Mouse (Mus musculus): ENCODE results near the gene Tmem121.
A peak's percentile ranks its signal among the peaks of the same experiment; 100 is the strongest.

The Tmem121 gene

DNA sequence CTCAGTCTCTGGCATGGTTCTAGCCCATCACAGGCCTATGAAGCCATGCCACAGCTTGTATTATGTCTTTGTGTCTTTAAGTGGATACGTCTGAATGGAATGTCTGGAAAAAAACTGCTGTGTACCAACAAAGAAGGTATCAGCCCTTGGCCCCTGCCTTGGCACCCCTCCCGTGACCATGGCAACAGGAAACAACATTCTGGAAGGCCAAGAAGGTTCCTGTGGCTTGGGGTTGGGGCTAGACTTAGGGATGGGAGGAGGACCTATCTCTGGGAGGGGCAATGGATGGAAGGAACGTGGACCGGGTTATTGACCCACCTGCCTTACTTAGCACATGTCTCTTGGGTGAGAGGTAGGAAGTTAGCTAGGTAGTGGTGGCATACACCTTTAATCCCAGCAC lies 36.4 kb upstream of the Tmem121 start:
- DNase-seq (ENCODE audit: low read depth) = peak; percentile 56

DNA sequence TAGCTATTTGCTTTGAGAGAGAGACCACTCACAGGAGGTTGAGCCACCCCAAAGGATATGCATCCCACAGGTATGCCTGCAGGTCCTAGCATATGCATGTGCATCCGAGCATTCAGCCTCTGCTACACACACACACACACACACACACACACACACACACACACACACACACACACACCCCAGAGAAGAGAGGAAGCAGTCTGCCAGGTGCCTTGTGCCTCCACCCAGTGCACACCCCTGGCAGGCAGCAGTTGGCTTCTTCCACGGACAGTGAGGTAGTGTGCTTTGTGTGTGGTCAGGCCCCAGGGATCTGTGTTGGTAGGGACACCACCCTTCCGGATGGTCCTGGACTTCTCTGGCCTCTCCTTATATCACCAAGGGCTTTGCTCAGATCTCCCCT lies 35.8 kb upstream of the Tmem121 start:
- DNase-seq (ENCODE audit: low read depth) = no peak

GRCm38 (mm10) chr12:113150591-113150990 lies 35.1 kb upstream of the Tmem121 start:
- DNase-seq (ENCODE audit: low read depth) = no peak

DNA sequence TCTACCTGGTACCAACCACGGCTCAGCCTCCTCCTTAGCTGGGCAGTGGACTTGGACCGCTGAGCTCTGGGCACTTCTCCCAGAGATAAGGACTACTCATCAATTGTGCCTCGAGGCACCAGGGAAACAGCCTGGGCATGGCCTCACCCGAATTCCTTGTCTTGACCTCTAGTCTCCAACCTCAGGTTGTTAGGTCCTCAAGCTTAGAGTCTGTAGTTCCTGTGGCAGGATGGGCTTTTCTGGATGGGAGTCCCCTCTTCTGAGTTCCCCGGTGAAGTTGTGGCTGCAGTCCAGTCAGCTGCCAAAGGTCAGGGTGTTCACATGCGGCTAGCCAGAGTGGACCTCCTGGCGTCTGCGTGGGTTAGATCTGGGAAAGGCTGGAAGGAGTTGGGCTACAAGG lies 34.7 kb upstream of the Tmem121 start:
- DNase-seq (ENCODE audit: low read depth) = no peak

DNA sequence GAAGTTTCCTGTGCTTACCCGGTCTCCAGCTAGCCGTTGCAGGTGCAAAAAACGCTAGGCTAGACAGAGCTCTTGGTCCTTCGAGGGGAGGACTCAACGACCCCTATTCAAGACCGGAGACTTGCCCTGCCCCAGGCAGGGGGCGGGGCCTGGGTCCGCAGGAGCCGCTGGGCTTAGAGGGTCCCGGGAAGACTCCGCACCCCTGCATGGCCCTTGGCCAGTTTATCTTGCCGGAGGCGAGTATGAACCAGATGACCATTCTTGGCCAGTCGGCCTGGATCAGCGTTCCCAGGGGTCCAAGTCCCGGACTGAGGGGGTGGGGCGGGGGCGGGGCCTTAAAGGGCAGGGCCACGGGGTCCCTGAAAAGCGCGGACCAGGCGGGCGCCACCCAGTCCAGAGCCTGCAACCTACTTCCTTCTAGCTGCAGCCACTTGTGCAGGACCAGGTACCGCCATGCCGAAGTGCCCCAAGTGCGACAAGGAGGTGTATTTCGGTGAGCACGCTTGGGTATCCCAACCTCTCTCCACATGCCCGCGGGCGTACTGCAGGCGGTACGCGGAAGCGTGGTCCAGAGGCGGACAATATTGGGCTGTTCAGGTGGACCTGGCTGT lies 34.0 kb upstream of the Tmem121 start:
- no peak for DNase-seq (ENCODE audit: low read depth)

- no peak for DNase-seq (ENCODE audit: low read depth)
Measured at GRCm38 (mm10) chr12:113152272-113152661, 33.5 kb upstream of the Tmem121 start.

GRCm38 (mm10) chr12:113152991-113153525 lies 32.7 kb upstream of the Tmem121 start:
- no peak for DNase-seq (ENCODE audit: low read depth)

GRCm38 (mm10) chr12:113153971-113154370 lies 31.8 kb upstream of the Tmem121 start:
- no peak for DNase-seq (ENCODE audit: low read depth)

- no peak for DNase-seq (ENCODE audit: low read depth)
Measured at GRCm38 (mm10) chr12:113154747-113155075, 31.0 kb upstream of the Tmem121 start.

- peak; percentile 46 for DNase-seq (ENCODE audit: low read depth)
Measured at GRCm38 (mm10) chr12:113155076-113155771, 30.5 kb upstream of the Tmem121 start.

GRCm38 (mm10) chr12:113155887-113156539 lies 29.7 kb upstream of the Tmem121 start, which contains the start of gene Tedc1:
TSS of gene Tedc1 (plus strand) at chr12:113156421.
- DNase-seq (ENCODE audit: low read depth) = peak; percentile 99

DNA sequence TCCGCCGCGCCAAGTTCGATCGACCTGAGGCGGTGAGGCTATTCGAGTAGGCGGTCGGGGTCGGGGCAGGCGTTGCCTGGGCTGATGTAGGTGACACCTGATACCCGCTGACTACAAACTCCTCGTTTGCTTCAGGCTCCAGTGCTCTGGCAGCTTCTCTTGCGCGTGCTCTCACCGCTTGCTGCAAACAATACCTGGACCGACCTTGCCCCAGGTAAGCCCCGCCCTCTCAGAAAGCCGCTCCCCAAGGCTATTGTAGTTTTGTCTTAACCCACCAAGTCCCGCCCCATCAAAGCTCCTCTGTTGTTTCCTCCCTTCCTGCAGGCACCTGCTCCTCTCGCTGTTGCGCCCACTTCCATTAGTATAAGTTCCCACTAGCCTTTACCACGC lies 29.2 kb upstream of the Tmem121 start:
- no peak for DNase-seq (ENCODE audit: low read depth)

GRCm38 (mm10) chr12:113157002-113157401 lies 28.7 kb upstream of the Tmem121 start:
- no peak for DNase-seq (ENCODE audit: low read depth)

DNA sequence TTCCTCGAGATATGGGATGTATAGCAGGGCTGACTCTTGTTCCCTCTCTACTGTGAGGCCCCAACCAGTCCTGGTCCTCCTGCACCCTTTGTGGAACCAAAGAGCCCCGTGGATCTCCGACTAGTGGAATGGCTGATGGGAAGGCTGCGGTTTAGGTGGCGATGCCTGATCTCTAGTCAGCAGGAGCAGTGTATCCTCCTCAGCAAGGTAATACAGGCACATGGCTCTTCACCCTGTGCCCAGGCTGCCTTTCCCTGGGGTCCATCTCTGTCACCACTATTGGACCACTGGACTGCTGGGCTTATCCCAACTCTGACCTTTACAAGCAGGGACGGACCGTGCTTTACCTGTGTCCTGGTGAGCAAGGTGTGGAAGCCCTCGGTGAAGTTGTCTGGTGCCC lies 28.2 kb upstream of the Tmem121 start:
- DNase-seq (ENCODE audit: low read depth) = no peak

- no peak for DNase-seq (ENCODE audit: low read depth)
Measured at GRCm38 (mm10) chr12:113157971-113158370, 27.8 kb upstream of the Tmem121 start.

DNA sequence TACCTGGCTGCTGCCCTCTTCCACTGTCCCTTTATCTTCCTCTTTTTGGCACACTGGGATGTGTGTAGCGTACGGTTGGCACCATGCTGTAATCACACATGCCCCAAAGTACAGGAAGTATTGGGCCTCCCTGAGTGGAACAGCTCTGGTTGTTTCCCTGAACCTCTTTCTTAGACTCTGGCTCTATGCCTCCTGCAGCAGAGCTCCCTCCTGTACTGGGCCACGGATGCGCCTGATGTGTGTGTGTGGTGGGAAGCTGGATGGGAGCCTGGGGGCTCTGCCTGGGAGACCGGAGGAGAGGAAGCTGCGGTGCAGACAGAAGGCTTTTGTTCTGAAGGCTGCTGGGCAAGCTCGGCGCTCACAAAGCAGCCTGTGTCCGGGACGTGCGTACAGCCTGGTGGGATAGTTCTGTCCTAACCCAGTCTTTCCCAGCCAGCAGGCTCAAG lies 22.1 kb upstream of the Tmem121 start:
- DNase-seq (ENCODE audit: low read depth) = no peak

GRCm38 (mm10) chr12:113168031-113168536 lies 17.6 kb upstream of the Tmem121 start:
- DNase-seq (ENCODE audit: low read depth) = no peak

DNA sequence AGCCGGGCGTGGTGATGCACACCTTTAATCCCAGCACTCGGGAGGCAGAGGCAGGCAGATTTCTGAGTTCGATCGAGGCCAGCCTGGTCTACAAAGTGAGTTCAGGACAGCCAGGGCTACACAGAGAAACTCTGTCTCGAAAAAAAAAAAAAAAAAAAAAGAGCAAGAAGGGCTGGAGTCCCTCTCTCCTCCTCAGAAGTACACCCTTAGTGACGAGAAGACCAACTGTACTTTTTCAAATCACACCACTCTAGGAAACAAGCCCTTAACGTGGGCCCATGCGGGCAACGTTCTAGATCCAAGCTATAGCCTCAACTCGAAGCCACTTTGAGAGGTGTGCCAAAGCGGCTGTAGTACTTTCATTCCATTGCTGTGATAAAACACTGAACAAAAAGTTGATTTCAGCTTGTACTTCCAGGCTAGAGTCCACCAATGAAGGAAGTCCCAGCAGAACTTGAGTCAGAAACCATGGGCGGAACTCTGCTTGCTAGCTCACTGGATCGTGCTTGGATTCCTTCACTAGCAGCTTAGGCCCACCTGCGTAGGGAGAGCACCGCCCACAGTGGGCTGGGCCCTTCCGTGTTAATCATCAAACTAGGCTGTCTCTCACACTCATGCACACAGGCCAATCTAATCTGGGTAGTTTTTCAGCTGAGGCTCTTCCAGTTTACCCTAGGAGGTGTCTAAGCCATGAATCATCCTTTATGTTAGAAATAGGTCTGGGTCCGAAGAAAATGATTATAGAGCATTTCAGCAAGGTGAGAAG lies 8.6 kb upstream of the Tmem121 start:
- peak; percentile 45 for DNase-seq (ENCODE audit: low read depth)

DNA sequence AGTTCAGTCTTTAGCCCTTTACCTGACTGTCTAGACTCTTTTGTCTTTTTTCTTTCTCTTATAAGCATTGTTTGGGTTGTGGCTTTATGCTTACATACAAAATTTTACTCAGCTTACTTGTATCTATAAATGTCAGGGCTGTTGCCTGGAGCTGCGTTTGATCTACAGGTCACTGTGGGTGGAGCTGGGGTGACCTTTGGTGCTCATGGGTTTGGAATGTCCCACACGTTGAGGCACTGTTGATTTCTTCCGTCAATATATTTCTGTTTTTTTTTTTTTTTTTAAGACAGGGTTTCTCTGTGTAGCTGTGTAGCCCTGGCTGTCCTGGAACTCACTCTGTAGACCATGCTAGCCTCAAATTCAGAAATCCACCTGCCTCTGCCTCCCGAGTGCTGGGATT lies 4.7 kb upstream of the Tmem121 start:
- no peak for DNase-seq (ENCODE audit: low read depth)

- peak; percentile 25 for DNase-seq (ENCODE audit: low read depth)
Measured at GRCm38 (mm10) chr12:113184945-113185344, 785 bp upstream of the Tmem121 start.

GRCm38 (mm10) chr12:113186326-113187010 lies 738 bp downstream of the Tmem121 start:
- DNase-seq (ENCODE audit: low read depth) = peak; percentile 19

DNA sequence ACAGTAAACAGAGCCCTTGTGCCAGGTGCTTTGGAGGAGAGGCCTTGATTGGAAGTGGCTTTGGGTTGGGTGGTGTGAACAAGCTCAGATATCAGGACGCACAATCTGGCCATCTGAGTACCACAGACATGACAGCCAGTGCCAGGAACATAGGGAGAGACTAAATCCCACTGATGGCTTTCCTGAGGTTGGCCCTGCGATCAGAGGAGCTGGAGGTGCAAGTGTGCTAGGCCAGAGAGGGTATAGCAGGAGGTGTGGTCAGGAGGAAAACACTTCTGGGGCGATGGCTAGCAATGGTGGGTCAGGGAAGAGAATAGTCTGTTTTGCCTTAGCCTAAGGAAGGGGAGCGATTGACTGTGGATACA lies 1.3 kb downstream of the Tmem121 start:
- DNase-seq (ENCODE audit: low read depth) = no peak
